Mouse (Mus musculus) midbrain, embryonic 11.5 days (tissue): ENCODE data around the gene Gm9857. TPM values are rescaled to one million over a fixed set of nuclear protein-coding genes. Genes with fewer than 3 reads are reported as not detected.

ENCODE experiments used
- ATAC-seq: fragments of 200-750 bp; cut with Nextera tagmentation; 2 replicates; pipeline ENCODE4 v1.8.0; 2017; ENCODE audit warnings: moderate TSS enrichment, moderate library complexity; ENCODE audit not compliant: low FRiP score
- DNase-seq: peaks from one replicate; pipeline ENCODE4 v3.0.0; 2015; ENCODE audit warnings: low spot score; ENCODE audit errors: missing footprints
- H3K27ac ChIP-seq: fragments of 300-500 bp; sonication (generic); 2 replicates; pipeline ENCODE4 v1.5.1; 2014; ENCODE audit warnings: low read depth, low read length
- H3K27me3 ChIP-seq: fragments of 300-500 bp; sonication (generic); 2 replicates; pipeline ENCODE4 v1.6.1; 2014; ENCODE audit warnings: mild to moderate bottlenecking, low read length, moderate library complexity, mixed read lengths; ENCODE audit not compliant: control insufficient read depth, insufficient read depth
- H3K36me3 ChIP-seq: fragments of 300-500 bp; sonication (generic); 2 replicates; pipeline ENCODE4 v1.6.1; 2014; ENCODE audit warnings: mild to moderate bottlenecking, low read length, moderate library complexity, mixed read lengths; ENCODE audit not compliant: control insufficient read depth, insufficient read depth
- H3K4me1 ChIP-seq: fragments of 300-500 bp; sonication (generic); 2 replicates; pipeline ENCODE4 v1.6.1; 2014; ENCODE audit warnings: low read length; ENCODE audit not compliant: control insufficient read depth, insufficient read depth
- H3K4me2 ChIP-seq: fragments of 300-500 bp; sonication (generic); 2 replicates; pipeline ENCODE4 v1.6.1; 2014; ENCODE audit warnings: mild to moderate bottlenecking, moderate library complexity
- H3K4me3 ChIP-seq: fragments of 300-500 bp; sonication (generic); 2 replicates; pipeline ENCODE4 v1.5.1; 2014; ENCODE audit warnings: low read depth, low read length
- H3K9ac ChIP-seq: fragments of 300-500 bp; sonication (generic); 2 replicates; pipeline ENCODE4 v1.6.1; 2014; ENCODE audit warnings: low read length
- H3K9me3 ChIP-seq: fragments of 300-500 bp; sonication (generic); 2 replicates; pipeline ENCODE4 v1.6.1; 2016; ENCODE audit warnings: low read length; ENCODE audit not compliant: control insufficient read depth
- WGBS: fragments of 180-500 bp; shearing (Covaris S2); extraction: QIAGEN DNeasy Blood & Tissue Kit; methylation state at CpG from one replicate; pipeline ENCODE4 v1.1.7; 2014; 5-methylcytosine and 5-hydroxymethylcytosine counted together
- polyA plus RNA-seq: library from polyadenylated mRNA; unstranded; fragments of >200 nt; fragmentation: Nextera tagmentation; extraction: Ambion mirVana; gene quantifications from 2 replicates; pipeline ENCODE4 v1.2.1, GENCODE M21; 2014

Gene Gm9857
- not detected in 2 replicates for polyA plus RNA-seq

GRCm38 (mm10) chr3:108940001-108940633 lies at the start of gene Gm9857:
Gm9857 (minus strand) TSS chr3:108940445.
- peak within 1 kb of the TSS; percentile 23 for H3K4me3 ChIP-seq
- H3K4me2 ChIP-seq: peak within 1 kb of the TSS; percentile 45
- DNase-seq (no peak), ATAC-seq (peak; percentile 80)
- no peak within 1 kb of the TSS for H3K27ac ChIP-seq
- H3K4me1 ChIP-seq: no peaks in the 10 kb centered on the region
- no peaks in the 10 kb centered on the region for H3K27me3 ChIP-seq
- WGBS: 59% methylated on average over 49 of the region's 59 CpGs
- no peaks in the 10 kb centered on the region for H3K36me3 ChIP-seq
- 0 out of 2 replicates have a peak, but pooled peaks cover 4% of the 10 kb centered on the region for H3K9me3 ChIP-seq
- H3K9ac ChIP-seq: no peak within 1 kb of the TSS

GRCm38 (mm10) chr3:108987009-108987659 lies 46.9 kb upstream of the Gm9857 start:
- H3K4me1 ChIP-seq: peaks cover 5% of the 10 kb centered on the region
- peak overlapping the region; percentile 61 for H3K27ac ChIP-seq
- no peaks in the 10 kb centered on the region for H3K9me3 ChIP-seq
- H3K9ac ChIP-seq: peak overlapping the region; percentile 27; the same call in 1 of the 2 replicates
- H3K27me3 ChIP-seq: no peaks in the 10 kb centered on the region
- ATAC-seq (peak; percentile 76), DNase-seq (peak; percentile 85)
- H3K36me3 ChIP-seq: 0 out of 2 replicates have a peak, but pooled peaks cover 3% of the 10 kb centered on the region
- H3K4me3 ChIP-seq: no peak overlapping the region
- no peak overlapping the region for H3K4me2 ChIP-seq
- WGBS: 57% methylated on average over 12 of the region's 12 CpGs

- WGBS: 92% methylated on average over 1 of the region's 1 CpGs
- peaks cover 5% of the 10 kb centered on the region for H3K4me1 ChIP-seq
- no peak overlapping the region for H3K27ac ChIP-seq
Observed at GRCm38 (mm10) chr3:108986534-108986933, 46.3 kb upstream of the Gm9857 start.

GRCm38 (mm10) chr3:108983989-108984388 lies 43.7 kb upstream of the Gm9857 start:
- Histone ChIP-seq H3K27ac (no peak overlapping the region), H3K9me3 (no peaks in the 10 kb centered on the region), H3K4me3 (no peak overlapping the region), H3K36me3 (peaks cover 8% of the 10 kb centered on the region; the same call in 1 of the 2 replicates), H3K4me2 (no peak overlapping the region), H3K9ac (no peak overlapping the region), H3K27me3 (no peaks in the 10 kb centered on the region), H3K4me1 (peaks cover 5% of the 10 kb centered on the region)
- no peak for DNase-seq
- ATAC-seq: no peak
- 86% methylated on average over 5 of the region's 5 CpGs for WGBS

More at GRCm38 (mm10) chr3:108986534-108986933, 46.3 kb upstream of the Gm9857 start:
- H3K27me3 ChIP-seq: no peaks in the 10 kb centered on the region
- ATAC-seq: peak; percentile 85
- H3K36me3 ChIP-seq: 0 out of 2 replicates have a peak, but pooled peaks cover 3% of the 10 kb centered on the region
- no peaks in the 10 kb centered on the region for H3K9me3 ChIP-seq
- no peak overlapping the region for H3K9ac ChIP-seq
- DNase-seq: peak; percentile 83
- H3K4me3 ChIP-seq: no peak overlapping the region
- H3K4me2 ChIP-seq: no peak overlapping the region

- ATAC-seq (no peak), DNase-seq (no peak)
- Histone ChIP-seq H3K27ac (no peak overlapping the region), H3K9ac (no peak overlapping the region), H3K4me3 (no peak overlapping the region), H3K9me3 (no peaks in the 10 kb centered on the region), H3K27me3 (no peaks in the 10 kb centered on the region), H3K36me3 (peaks cover 12% of the 10 kb centered on the region), H3K4me1 (peaks cover under 1% of the 10 kb centered on the region; the same call in 1 of the 2 replicates), H3K4me2 (no peak overlapping the region)
- WGBS: 91% methylated on average over 6 of the region's 6 CpGs
Observed at GRCm38 (mm10) chr3:108981946-108982345, 41.7 kb upstream of the Gm9857 start.

- Histone ChIP-seq H3K27me3 (no peaks in the 10 kb centered on the region), H3K27ac (no peak overlapping the region), H3K4me2 (no peak overlapping the region), H3K9ac (no peak overlapping the region), H3K9me3 (no peaks in the 10 kb centered on the region), H3K4me3 (no peak overlapping the region), H3K36me3 (peaks cover 12% of the 10 kb centered on the region), H3K4me1 (no peaks in the 10 kb centered on the region)
- DNase-seq: no peak
- no peak for ATAC-seq
- WGBS: 94% methylated on average over 13 of the region's 13 CpGs
Observed at GRCm38 (mm10) chr3:108977340-108978030, 37.2 kb upstream of the Gm9857 start.

- Histone ChIP-seq H3K9ac (no peak overlapping the region), H3K4me2 (no peak overlapping the region), H3K9me3 (no peaks in the 10 kb centered on the region), H3K4me1 (no peaks in the 10 kb centered on the region), H3K27me3 (no peaks in the 10 kb centered on the region), H3K4me3 (no peak overlapping the region), H3K27ac (no peak overlapping the region), H3K36me3 (peaks cover 12% of the 10 kb centered on the region)
- ATAC-seq: no peak
- WGBS: 91% methylated on average over 15 of the region's 15 CpGs
- DNase-seq: no peak
Observed at GRCm38 (mm10) chr3:108974920-108975485, 34.8 kb upstream of the Gm9857 start.

GRCm38 (mm10) chr3:108973980-108974660 lies 33.9 kb upstream of the Gm9857 start:
- Histone ChIP-seq H3K27ac (no peak overlapping the region), H3K4me1 (no peaks in the 10 kb centered on the region), H3K9ac (no peak overlapping the region), H3K4me3 (no peak overlapping the region), H3K4me2 (no peak overlapping the region), H3K9me3 (no peaks in the 10 kb centered on the region), H3K27me3 (no peaks in the 10 kb centered on the region), H3K36me3 (peaks cover 5% of the 10 kb centered on the region; the same call in 1 of the 2 replicates)
- 88% methylated on average over 13 of the region's 13 CpGs for WGBS
- DNase-seq (no peak), ATAC-seq (no peak)
